In the genomic region with DNA sequence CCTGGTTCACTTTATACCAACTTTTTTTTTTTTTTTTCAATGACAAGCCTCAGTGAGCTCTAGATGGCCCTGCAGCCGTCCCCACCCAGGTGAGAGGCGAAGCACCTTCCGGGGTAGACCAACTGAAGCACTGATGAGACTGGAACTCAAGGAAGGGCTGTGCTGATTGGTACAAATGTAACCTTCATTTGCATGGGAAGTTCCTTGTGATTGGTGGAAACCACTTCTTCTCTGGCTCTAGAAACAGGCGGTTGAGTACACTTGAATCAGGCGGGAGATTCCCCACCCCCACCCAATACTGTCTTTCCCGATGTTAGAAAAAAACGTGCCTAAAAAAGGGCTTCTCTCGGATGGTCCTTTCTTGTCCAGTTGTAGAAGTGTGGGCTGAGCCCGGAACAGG, we compare ENCODE assay signal across 1 mouse cellular context.
TF ChIP-seq lines count a peak whose summit lies in the region.

No protein-coding gene starts in this region.

TF ChIP-seq in MEL, 35 proteins besides CTCF, POLR2A, EP300 and RAD21 (continued from another document):
- TF ChIP-seq ETS1 (IDR thresholded peaks at IDR 0.05; ENCODE audit: low read depth, low read length) = peak; percentile 54; the same call in 1 of the 2 replicates
- TF ChIP-seq CHD2 (IDR thresholded peaks at IDR 0.05; ENCODE audit: low read length) = peak; percentile 79
- TF ChIP-seq TBP (IDR thresholded peaks at IDR 0.05; ENCODE audit: low read depth, low read length) = peak; percentile 85; the same call in 1 of the 2 replicates
- TF ChIP-seq KAT2A (conservative IDR thresholded peaks at IDR 0.05; ENCODE audit: low read depth, low read length) = no peak
- peak; percentile 38; the same call in 1 of the 2 replicates for TF ChIP-seq NELFE (IDR thresholded peaks at IDR 0.05; ENCODE audit: low read depth, low read length)
- TF ChIP-seq MAFK (IDR thresholded peaks at IDR 0.05; ENCODE audit: borderline replicate concordance, low read depth, low read length) = no peak
- peak; percentile 84 for TF ChIP-seq ELF1 (IDR thresholded peaks at IDR 0.05; ENCODE audit: low read depth, low read length)
- peak; percentile 78 for TF ChIP-seq MYC (IDR thresholded peaks at IDR 0.05; ENCODE audit: low read depth, low read length)
